Mouse (Mus musculus) hindbrain, postnatal 0 days (tissue): ENCODE measurements at regions not wholly inside any gene's neighbourhood (a gene's known extent, or its start where the extent isn't known, plus 50 kb on each side); places are given as distances from the start of the nearest gene placed in this dataset.

Source experiments
- ATAC-seq: fragments of 200-750 bp; cut with Nextera tagmentation; 2 replicates; pipeline ENCODE4 v1.8.0; 2017; ENCODE audit warnings: mild to moderate bottlenecking, moderate TSS enrichment, moderate library complexity
- DNase-seq: peaks from one replicate; pipeline ENCODE4 v3.0.0-alpha.2; 2015; ENCODE audit warnings: low spot score
- H3K27ac ChIP-seq: fragments of 300-500 bp; sonication (generic); 2 replicates; pipeline ENCODE4 v1.5.1; 2014; ENCODE audit warnings: mild to moderate bottlenecking
- H3K27me3 ChIP-seq: fragments of 300-500 bp; sonication (generic); 2 replicates; pipeline ENCODE4 v1.6.1; 2014; ENCODE audit warnings: low read length, mixed read lengths; ENCODE audit not compliant: insufficient read depth
- H3K36me3 ChIP-seq: fragments of 300-500 bp; sonication (generic); 2 replicates; pipeline ENCODE4 v1.6.1; 2014; ENCODE audit warnings: low read length, mixed read lengths; ENCODE audit not compliant: insufficient read depth
- H3K4me1 ChIP-seq: fragments of 300-500 bp; sonication (generic); 2 replicates; pipeline ENCODE4 v1.6.1; 2014; ENCODE audit warnings: antibody characterized with exemption, low read length, mixed read lengths; ENCODE audit not compliant: insufficient read depth
- H3K4me2 ChIP-seq: fragments of 300-500 bp; sonication (generic); 2 replicates; pipeline ENCODE4 v1.6.1; 2014; ENCODE audit warnings: low read depth, mild to moderate bottlenecking, low read length, moderate library complexity, mixed read lengths
- H3K4me3 ChIP-seq: fragments of 300-500 bp; sonication (generic); 2 replicates; pipeline ENCODE4 v1.5.1; 2014; ENCODE audit warnings: low read length
- H3K9ac ChIP-seq: fragments of 300-500 bp; sonication (generic); replicated peaks from 2 replicates; pipeline ENCODE4 v1.6.1; 2014; ENCODE audit warnings: mild to moderate bottlenecking, low read length, moderate library complexity, mixed read lengths
- H3K9me3 ChIP-seq: fragments of 300-500 bp; sonication (generic); 2 replicates; pipeline ENCODE4 v1.6.1; 2016; ENCODE audit warnings: low read length, mixed read lengths
- CTCF ChIP-seq: IDR thresholded peaks from 2 replicates; pipeline ENCODE4 v1.5.1; 2016; ENCODE audit warnings: antibody characterized with exemption, control low read depth, low read depth
- WGBS: fragments of 180-500 bp; shearing (Covaris S2); extraction: QIAGEN DNeasy Blood & Tissue Kit; methylation state at CpG from one replicate; pipeline ENCODE4 v1.1.7; 2014; 5-methylcytosine and 5-hydroxymethylcytosine counted together

DNA sequence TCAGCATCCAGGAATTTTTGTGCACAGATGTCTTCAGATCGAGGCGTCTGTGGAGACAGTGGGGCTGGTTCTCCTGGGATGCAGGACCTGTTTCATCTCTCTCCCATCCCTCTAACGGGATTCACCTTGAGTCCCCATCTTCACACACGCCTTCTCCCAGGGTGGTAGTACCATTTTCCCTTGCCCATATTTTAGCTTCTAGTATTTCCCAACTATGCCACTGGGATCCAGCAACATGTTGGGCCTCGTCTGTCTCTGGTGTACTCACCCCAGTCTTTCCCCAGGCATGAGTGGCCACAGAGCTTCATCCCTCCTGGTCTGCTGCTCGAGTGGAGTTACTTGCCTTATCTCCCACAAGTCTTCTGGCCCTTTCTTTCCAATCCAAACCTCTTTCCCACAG, 131.6 kb upstream of the Hdac4 start:
- no peaks in the 10 kb centered on the region; the same call in 1 of the 2 replicates for H3K4me1 ChIP-seq
- H3K27me3 ChIP-seq: no peaks in the 10 kb centered on the region
- WGBS: 89% methylated on average over 6 of the region's 6 CpGs
- no peak overlapping the region for H3K27ac ChIP-seq
- no peak overlapping the region for H3K4me2 ChIP-seq
- no peak overlapping the region for H3K9ac ChIP-seq
- no peak for DNase-seq
- no peaks in the 10 kb centered on the region for H3K9me3 ChIP-seq
- TF ChIP-seq CTCF: no peak
- ATAC-seq: no peak
- no peaks in the 10 kb centered on the region for H3K36me3 ChIP-seq
- no peak overlapping the region for H3K4me3 ChIP-seq

DNA sequence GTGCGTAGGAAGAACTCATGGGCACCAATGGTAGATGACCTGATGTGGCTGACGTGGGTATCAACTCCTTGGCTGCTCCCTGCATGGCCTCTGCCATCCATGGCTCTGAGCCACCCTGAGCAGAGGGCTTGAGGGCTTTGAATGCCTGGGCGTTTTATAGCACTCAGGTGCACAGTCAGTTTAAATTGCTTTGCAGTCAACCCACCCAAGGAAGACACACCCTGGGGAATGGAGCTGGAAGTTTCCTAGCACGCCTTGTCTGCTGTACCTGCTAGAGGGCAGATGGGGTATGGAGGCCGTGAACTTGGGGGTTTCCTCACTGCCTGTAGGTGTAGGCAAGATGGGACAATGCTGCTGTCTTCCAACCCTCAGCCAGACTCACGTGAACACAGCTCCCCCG, 129.8 kb upstream of the Hdac4 start:
- TF ChIP-seq CTCF: no peak
- no peak overlapping the region for H3K9ac ChIP-seq
- no peaks in the 10 kb centered on the region for H3K36me3 ChIP-seq
- H3K9me3 ChIP-seq: no peaks in the 10 kb centered on the region
- no peak overlapping the region for H3K4me2 ChIP-seq
- H3K27ac ChIP-seq: no peak overlapping the region
- no peaks in the 10 kb centered on the region for H3K27me3 ChIP-seq
- WGBS: 84% methylated on average over 7 of the region's 7 CpGs
- no peak for ATAC-seq
- no peak overlapping the region for H3K4me3 ChIP-seq
- H3K4me1 ChIP-seq: no peaks in the 10 kb centered on the region
- no peak for DNase-seq

DNA sequence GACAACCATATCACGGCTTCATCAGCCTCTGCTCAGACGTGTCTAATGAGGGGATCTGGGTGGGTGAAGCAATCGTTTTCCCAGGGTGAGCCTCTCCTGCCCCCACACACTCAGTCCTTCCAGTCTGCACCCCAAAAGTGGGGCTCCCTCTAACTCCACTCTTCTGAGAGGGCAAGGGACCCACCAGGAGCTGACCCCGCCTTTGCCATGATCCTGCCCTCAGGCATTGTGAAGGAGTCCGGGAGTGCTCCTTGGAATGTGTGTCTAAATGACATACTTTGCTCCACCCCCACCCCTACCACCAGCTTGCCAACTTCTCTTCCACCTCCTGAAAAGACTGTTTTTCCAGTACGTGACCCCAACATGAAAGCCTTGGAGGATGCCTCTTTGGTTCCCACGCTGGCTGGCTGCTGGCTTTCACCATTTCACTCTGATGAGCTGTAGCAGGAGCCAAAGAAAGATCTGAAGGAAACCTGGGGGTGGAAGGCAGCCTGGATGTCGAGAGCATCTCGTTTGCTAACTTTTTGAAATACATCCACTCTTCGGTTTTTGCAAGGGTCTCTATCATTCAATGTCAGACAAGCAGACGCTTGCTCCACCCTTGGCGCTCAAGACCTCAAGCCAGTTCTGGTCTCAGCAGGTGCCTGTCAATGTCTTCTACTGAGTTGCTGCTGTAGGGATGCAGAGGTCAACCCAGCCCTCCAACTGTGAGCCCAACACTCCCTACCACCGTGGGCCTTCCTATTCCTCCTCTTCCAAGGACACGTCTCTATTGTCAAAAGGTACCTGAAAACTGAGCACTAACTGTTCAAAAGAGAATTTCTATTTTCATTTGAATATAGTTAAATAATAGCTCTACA, 128.8 kb upstream of the Hdac4 start:
- H3K4me2 ChIP-seq: no peak overlapping the region
- 38% methylated on average over 14 of the region's 14 CpGs for WGBS
- TF ChIP-seq CTCF: no peak

DNA sequence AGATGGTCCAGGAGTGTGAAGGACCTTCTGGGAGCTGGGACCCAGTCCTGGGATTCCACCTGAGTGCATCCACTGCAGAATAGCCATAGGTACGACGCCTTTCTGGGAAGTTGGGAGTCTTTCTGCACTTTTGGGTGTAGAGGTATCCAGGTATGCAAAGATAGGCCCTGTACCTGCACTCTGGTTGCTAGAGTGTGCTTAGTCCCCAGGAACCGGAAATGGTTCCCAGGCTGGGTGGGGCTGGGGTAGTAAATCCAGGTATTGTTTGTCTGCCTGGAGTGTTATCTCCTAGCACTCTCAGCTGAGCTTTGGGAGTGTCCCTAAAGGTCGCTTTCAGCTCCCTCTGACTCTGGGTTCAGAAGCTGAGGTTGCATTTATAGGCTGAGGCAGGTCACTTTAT, 121.6 kb upstream of the Hdac4 start:
- DNase-seq (no peak), ATAC-seq (no peak)
- Histone ChIP-seq H3K4me2 (no peak overlapping the region), H3K27ac (no peak overlapping the region), H3K9ac (no peak overlapping the region), H3K4me3 (no peak overlapping the region), H3K9me3 (no peaks in the 10 kb centered on the region), H3K4me1 (peaks cover 5% of the 10 kb centered on the region), H3K36me3 (no peaks in the 10 kb centered on the region), H3K27me3 (no peaks in the 10 kb centered on the region)
- 93% methylated on average over 4 of the region's 4 CpGs for WGBS
- no peak for TF ChIP-seq CTCF

More for the DNA sequence above, 128.8 kb upstream of the Hdac4 start:
- no peak overlapping the region for H3K9ac ChIP-seq
- H3K4me3 ChIP-seq: no peak overlapping the region
- ATAC-seq: no peak
- no peaks in the 10 kb centered on the region for H3K36me3 ChIP-seq
- H3K27me3 ChIP-seq: no peaks in the 10 kb centered on the region
- no peaks in the 10 kb centered on the region for H3K4me1 ChIP-seq
- DNase-seq: no peak
- no peaks in the 10 kb centered on the region for H3K9me3 ChIP-seq
- no peak overlapping the region for H3K27ac ChIP-seq

DNA sequence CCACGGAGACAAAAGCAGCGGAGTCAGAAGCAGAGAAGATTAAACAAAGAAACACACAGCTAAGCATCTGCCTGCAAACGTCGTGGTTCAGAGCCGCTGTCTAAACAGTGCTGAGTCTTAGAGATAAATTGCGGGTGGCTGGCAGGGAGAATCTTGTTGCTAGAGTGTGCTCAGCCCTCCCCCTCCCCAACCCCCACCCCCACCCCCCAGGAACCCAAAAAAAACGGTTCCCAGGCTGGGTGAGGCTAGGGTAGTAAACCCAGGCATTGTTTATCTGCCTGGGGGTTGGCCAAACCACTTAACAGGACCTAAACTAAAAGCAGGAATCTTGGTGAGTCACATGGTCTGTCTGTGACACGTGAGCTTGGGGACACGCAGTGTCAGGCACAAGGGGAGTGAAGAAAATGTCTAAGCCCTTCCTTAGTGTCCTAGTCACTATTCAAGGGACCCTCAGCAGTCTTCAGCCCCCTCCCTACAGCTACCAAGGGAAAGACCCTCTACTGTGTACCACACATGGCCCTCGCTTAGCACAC, 120.8 kb upstream of the Hdac4 start:
- peaks cover 5% of the 10 kb centered on the region for H3K4me1 ChIP-seq
- H3K4me2 ChIP-seq: no peak overlapping the region
- no peak overlapping the region for H3K9ac ChIP-seq
- peak; percentile 30 for DNase-seq
- H3K27me3 ChIP-seq: no peaks in the 10 kb centered on the region
- no peak overlapping the region for H3K4me3 ChIP-seq
- H3K27ac ChIP-seq: no peak overlapping the region
- ATAC-seq: no peak; the same call in 1 of the 2 replicates
- no peaks in the 10 kb centered on the region for H3K36me3 ChIP-seq
- WGBS: 22% methylated on average over 10 of the region's 10 CpGs
- TF ChIP-seq CTCF: no peak
- H3K9me3 ChIP-seq: no peaks in the 10 kb centered on the region

DNA sequence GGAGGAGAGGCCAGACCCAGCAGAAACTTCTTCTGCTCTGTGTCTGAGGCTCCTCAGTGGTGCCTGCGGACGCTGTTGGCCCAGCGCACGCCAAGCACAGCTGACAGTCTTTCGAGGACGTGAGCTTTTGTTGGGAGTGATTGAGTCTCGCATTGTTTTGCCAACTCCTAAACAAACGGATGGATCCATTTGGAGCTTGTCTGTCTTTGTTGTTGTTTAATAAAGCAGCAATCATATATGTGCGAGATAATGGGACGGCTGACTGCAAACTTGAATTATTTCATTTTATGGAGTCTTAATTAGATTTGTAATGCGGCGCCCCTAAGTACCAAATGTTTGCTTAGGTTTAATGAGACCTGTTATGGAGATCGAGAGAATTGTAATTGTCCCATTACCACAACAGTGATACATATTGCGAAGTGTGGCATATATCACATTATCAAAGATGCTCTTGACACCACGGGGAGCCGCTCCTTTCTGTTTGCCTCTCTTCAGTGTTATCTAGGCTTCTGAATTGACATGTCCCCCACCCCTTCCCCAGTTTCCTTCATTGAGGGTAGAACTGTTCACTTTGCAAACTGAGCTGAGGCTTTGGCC, 117.6 kb upstream of the Hdac4 start:
- no peak for TF ChIP-seq CTCF
- 63% methylated on average over 16 of the region's 16 CpGs for WGBS
- no peaks in the 10 kb centered on the region for H3K36me3 ChIP-seq
- H3K9me3 ChIP-seq: no peaks in the 10 kb centered on the region
- H3K27me3 ChIP-seq: no peaks in the 10 kb centered on the region
- no peak overlapping the region for H3K27ac ChIP-seq
- ATAC-seq (no peak), DNase-seq (no peak)
- no peak overlapping the region for H3K4me2 ChIP-seq
- H3K9ac ChIP-seq: no peak overlapping the region
- peaks cover 5% of the 10 kb centered on the region for H3K4me1 ChIP-seq
- no peak overlapping the region for H3K4me3 ChIP-seq

DNA sequence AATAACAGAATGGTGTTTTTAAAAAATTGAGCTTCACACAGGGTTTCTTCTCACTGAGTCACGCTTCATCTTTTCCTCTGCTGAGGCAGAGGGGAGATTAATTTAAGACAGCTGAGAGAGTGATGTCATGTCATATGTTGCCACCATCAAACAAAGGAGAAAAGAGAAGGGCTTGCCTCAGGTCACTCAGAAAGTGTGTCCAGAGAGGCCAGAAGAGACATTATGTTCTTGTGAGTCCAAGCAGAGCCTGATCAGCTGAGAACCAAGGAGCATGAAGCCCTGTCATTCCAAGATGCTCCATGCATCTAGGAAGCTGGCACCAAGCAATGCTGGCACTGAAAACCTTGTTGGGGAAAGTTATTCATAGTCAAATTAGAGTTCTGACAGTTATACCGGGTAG, 114.4 kb upstream of the Hdac4 start:
- Histone ChIP-seq H3K4me3 (no peak overlapping the region), H3K9ac (no peak overlapping the region), H3K27me3 (no peaks in the 10 kb centered on the region), H3K4me1 (no peaks in the 10 kb centered on the region), H3K4me2 (no peak overlapping the region), H3K36me3 (no peaks in the 10 kb centered on the region), H3K27ac (no peak overlapping the region), H3K9me3 (peaks cover 5% of the 10 kb centered on the region; the same call in 1 of the 2 replicates)
- no peak for TF ChIP-seq CTCF
- 76% methylated on average over 2 of the region's 2 CpGs for WGBS
- ATAC-seq: no peak
- no peak for DNase-seq
